Mouse (Mus musculus): Measurements from ENCODE around the gene Atp5g3.
A peak's percentile ranks its signal among the peaks of the same experiment; 100 is the strongest.

Atp5g3 gene

GRCm38 (mm10) chr2:73893473-73894270 is 17.5 kb downstream of the Atp5g3 start:
- no peak for DNase-seq

- DNase-seq = peak; percentile 100
Observed at GRCm38 (mm10) chr2:73892464-73893296, 18.4 kb downstream of the Atp5g3 start, which contains the start of gene Atf2. Gene Atf2 (minus strand): TSS chr2:73892639.

- peak; percentile 36 to 65 for DNase-seq
Observed at GRCm38 (mm10) chr2:73891701-73892463, 19.2 kb downstream of the Atp5g3 start.

GRCm38 (mm10) chr2:73885997-73886396 is 25.1 kb downstream of the Atp5g3 start:
- no peak for DNase-seq

GRCm38 (mm10) chr2:73877891-73878290 is 33.2 kb downstream of the Atp5g3 start:
- DNase-seq = no peak

GRCm38 (mm10) chr2:73867764-73868487 is 43.2 kb downstream of the Atp5g3 start:
- DNase-seq = peak; percentile 29 to 40

- DNase-seq = no peak
Observed at GRCm38 (mm10) chr2:73860046-73860624, 51.0 kb downstream of the Atp5g3 start.

All from kidney, postnatal 25 days (tissue).